Mouse (Mus musculus) megakaryocyte, embryonic 14.5 days (primary cell): ENCODE results near the gene Xrcc5.

ENCODE experiments used
- FLI1 ChIP-seq: IDR thresholded peaks from 2 replicates; pipeline ENCODE4 v1.6.1; 2012; ENCODE audit warnings: low read length, inconsistent platforms, mixed read lengths
- GATA1 ChIP-seq: IDR thresholded peaks from 3 replicates; pipeline ENCODE4 v1.6.1; 2012; ENCODE audit warnings: mixed read lengths, low read length, inconsistent platforms, borderline replicate concordance

DNA sequence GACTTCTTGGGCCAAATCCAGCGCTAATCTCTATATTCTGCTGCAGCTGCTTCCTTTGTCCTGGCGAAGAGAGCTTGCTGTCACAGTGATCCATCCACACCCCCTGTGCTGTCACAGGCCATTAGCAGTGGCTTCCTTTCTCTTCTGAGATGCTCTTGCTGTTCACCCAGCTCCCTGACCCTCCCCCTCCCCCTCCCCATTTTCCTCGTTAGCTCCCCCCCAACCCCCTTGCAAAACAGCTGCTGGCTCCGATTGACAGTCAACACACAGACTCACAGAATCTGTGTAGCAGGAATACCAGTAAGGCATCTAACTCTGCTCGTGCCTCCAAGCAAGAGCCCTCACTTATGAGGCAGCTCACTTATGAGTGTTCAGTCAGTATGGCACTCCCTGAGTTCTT, 20.3 kb upstream of the Xrcc5 start:
- TF ChIP-seq GATA1 (no peak), FLI1 (no peak)
